Mouse (Mus musculus) heart, postnatal 10 days (tissue): Measurements from ENCODE around the gene Rtl9. TPM values are rescaled to one million over a fixed set of nuclear protein-coding genes. Genes with fewer than 3 reads are reported as not detected.

Source experiments
- total RNA-seq, 2 experiments: library from RNA; stranded (reverse); gene quantifications; 2 replicates each; pipeline ENCODE4 v1.2.3; 2021

The Rtl9 gene
- total RNA-seq, 2 experiments from 2014 or later = 0.79 to 1.9 TPM

Other genes with a start within 250 kb of the Rtl9 start
- 10 to 100 TPM; 34.1 to 47.5 TPM for gene Ammecr1, start 132.9 kb upstream of the Rtl9 start, total RNA-seq